Mouse (Mus musculus): ENCODE measurements around the gene Nhsl1. TPM values are rescaled to one million over a fixed set of nuclear protein-coding genes. Genes with fewer than 3 reads are reported as not detected.

Gene Nhsl1
- polyA plus RNA-seq, 1 experiment from 2014 or later = 7.9 TPM

Other genes starting within 250 kb of the Nhsl1 start
- gene Ect2l, start 108.1 kb upstream of the Nhsl1 start, polyA plus RNA-seq (2016; fragmentation: Nextera tagmentation; extraction: Ambion mirVana) = 0.60 and 0.70 TPM in 2 replicates
- gene Ccdc28a, start 84.0 kb upstream of the Nhsl1 start, polyA plus RNA-seq (2016; fragmentation: Nextera tagmentation; extraction: Ambion mirVana) = 7.7 and 10.1 TPM in 2 replicates
- 19.7 and 20.0 TPM in 2 replicates for gene Hebp2, start 227.1 kb downstream of the Nhsl1 start, polyA plus RNA-seq (2016; fragmentation: Nextera tagmentation; extraction: Ambion mirVana)

All from limb, embryonic 12.5 days (tissue).